Mouse (Mus musculus): ENCODE measurements around the gene Coro7. TPM values are rescaled to one million over a fixed set of nuclear protein-coding genes. Genes with fewer than 3 reads are reported as not detected.
A peak's percentile ranks its signal among the peaks of the same experiment; 100 is the strongest.
"Not testable (repeated sequence)": the region's sequence is repeated elsewhere in the genome, so short reads cannot be mapped to it uniquely, and the experiment has no call there.

Gene Coro7
- polyA plus RNA-seq, 1 experiment: 42.9 TPM

GRCm38 (mm10) chr16:4683581-4684456 is 4.2 kb upstream of the Coro7 start:
- peak; percentile 79 for DNase-seq (ENCODE audit: low read depth, low spot score)
- WGBS: under 1% methylated on average over 54 of the region's 54 CpGs

GRCm38 (mm10) chr16:4683193-4683580 is 3.6 kb upstream of the Coro7 start:
- no peak for DNase-seq (ENCODE audit: low read depth, low spot score)
- WGBS: 14% methylated on average over 9 of the region's 9 CpGs

- no peak for DNase-seq (ENCODE audit: low read depth, low spot score)
- 81% methylated on average over 4 of the region's 4 CpGs for WGBS
Measured at GRCm38 (mm10) chr16:4682628-4683179, 3.1 kb upstream of the Coro7 start.

- 69% methylated on average over 3 of the region's 3 CpGs for WGBS
- DNase-seq (ENCODE audit: low read depth, low spot score): not testable (repeated sequence)
Measured at GRCm38 (mm10) chr16:4680922-4681455, 1.4 kb upstream of the Coro7 start.

- WGBS: 85% methylated on average over 5 of the region's 5 CpGs
- no peak for DNase-seq (ENCODE audit: low read depth, low spot score)
Measured at GRCm38 (mm10) chr16:4678080-4678479, 1.5 kb downstream of the Coro7 start.

- DNase-seq (ENCODE audit: low read depth, low spot score): no peak
- 94% methylated on average over 5 of the region's 5 CpGs for WGBS
Measured at GRCm38 (mm10) chr16:4676836-4677235, 2.7 kb downstream of the Coro7 start.

GRCm38 (mm10) chr16:4674091-4674490 is 5.5 kb downstream of the Coro7 start:
- 74% methylated on average over 4 of the region's 4 CpGs for WGBS
- no peak for DNase-seq (ENCODE audit: low read depth, low spot score)

- no peak for DNase-seq (ENCODE audit: low read depth, low spot score)
- 72% methylated on average over 5 of the region's 5 CpGs for WGBS
Measured at GRCm38 (mm10) chr16:4670317-4670716, 9.3 kb downstream of the Coro7 start.

GRCm38 (mm10) chr16:4667190-4667808 is 12.3 kb downstream of the Coro7 start:
- WGBS: 37% methylated on average over 3 of the region's 3 CpGs

GRCm38 (mm10) chr16:4665726-4666125 is 13.9 kb downstream of the Coro7 start:
- DNase-seq (ENCODE audit: low read depth, low spot score): no peak
- 88% methylated on average over 2 of the region's 2 CpGs for WGBS

More at GRCm38 (mm10) chr16:4667190-4667808, 12.3 kb downstream of the Coro7 start:
- DNase-seq (ENCODE audit: low read depth, low spot score): peak; percentile 72

GRCm38 (mm10) chr16:4663806-4664205 is 15.8 kb downstream of the Coro7 start:
- no peak for DNase-seq (ENCODE audit: low read depth, low spot score)
- WGBS: 86% methylated on average over 2 of the region's 2 CpGs

GRCm38 (mm10) chr16:4661605-4662004 is 18.0 kb downstream of the Coro7 start:
- no peak for DNase-seq (ENCODE audit: low read depth, low spot score)
- 84% methylated on average over 2 of the region's 2 CpGs for WGBS

- WGBS: 67% methylated on average over 2 of the region's 2 CpGs
- no peak for DNase-seq (ENCODE audit: low read depth, low spot score)
Measured at GRCm38 (mm10) chr16:4659326-4659725, 20.3 kb downstream of the Coro7 start.

- no peak for DNase-seq (ENCODE audit: low read depth, low spot score)
- WGBS: 74% methylated on average over 11 of the region's 11 CpGs
Measured at GRCm38 (mm10) chr16:4658781-4659245, 20.8 kb downstream of the Coro7 start.

- no peak for DNase-seq (ENCODE audit: low read depth, low spot score)
- WGBS: 83% methylated on average over 9 of the region's 9 CpGs
Measured at GRCm38 (mm10) chr16:4656571-4657081, 23.0 kb downstream of the Coro7 start.

GRCm38 (mm10) chr16:4655764-4656570 is 23.6 kb downstream of the Coro7 start:
- 64% methylated on average over 11 of the region's 11 CpGs for WGBS
- DNase-seq (ENCODE audit: low read depth, low spot score): no peak

- 43% methylated on average over 4 of the region's 4 CpGs for WGBS
- DNase-seq (ENCODE audit: low read depth, low spot score): no peak
Measured at GRCm38 (mm10) chr16:4655251-4655734, 24.3 kb downstream of the Coro7 start.

GRCm38 (mm10) chr16:4654706-4655105 is 24.9 kb downstream of the Coro7 start:
- no peak for DNase-seq (ENCODE audit: low read depth, low spot score)
- 85% methylated on average over 10 of the region's 10 CpGs for WGBS
